Mouse (Mus musculus) lung, postnatal 14 days (tissue): ENCODE results near the gene Lgals7.

Source experiments
- DNase-seq: peaks from one replicate; pipeline ENCODE4 v3.0.0; 2021

The Lgals7 gene

DNA sequence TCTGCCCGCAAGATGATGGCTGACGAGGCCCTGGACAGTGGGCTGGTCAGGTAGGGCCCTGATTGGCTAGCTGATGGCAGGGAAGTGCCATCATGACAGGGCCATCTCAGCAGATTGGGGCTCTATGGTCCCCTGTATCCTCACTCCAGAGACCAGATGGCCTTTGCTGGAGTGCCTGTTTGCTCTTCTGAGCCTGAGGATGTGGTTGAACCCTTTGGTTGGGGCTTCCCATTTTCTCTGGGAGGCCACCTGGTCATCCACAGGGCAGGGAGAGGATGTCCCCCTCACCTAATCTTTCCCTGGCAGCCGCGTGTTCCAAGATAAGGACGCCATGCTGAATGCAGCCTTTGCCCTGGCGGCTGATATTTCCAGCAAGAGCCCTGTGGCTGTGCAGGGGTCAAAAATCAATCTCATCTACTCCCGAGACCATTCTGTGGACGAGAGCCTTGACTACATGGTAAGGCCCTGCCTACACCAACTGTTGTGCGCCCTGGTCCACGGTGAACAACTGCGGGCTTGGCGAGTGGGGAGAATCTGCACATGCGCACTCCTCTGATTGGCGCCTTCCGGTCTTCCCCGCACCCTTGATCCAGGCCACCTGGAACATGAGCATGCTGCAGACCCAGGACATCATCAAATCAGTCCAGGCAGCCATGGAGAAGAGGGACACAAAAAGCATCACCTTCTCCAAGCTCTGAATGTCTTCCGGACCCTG is 32.1 kb upstream of the Lgals7 start:
- DNase-seq, result no peak

DNA sequence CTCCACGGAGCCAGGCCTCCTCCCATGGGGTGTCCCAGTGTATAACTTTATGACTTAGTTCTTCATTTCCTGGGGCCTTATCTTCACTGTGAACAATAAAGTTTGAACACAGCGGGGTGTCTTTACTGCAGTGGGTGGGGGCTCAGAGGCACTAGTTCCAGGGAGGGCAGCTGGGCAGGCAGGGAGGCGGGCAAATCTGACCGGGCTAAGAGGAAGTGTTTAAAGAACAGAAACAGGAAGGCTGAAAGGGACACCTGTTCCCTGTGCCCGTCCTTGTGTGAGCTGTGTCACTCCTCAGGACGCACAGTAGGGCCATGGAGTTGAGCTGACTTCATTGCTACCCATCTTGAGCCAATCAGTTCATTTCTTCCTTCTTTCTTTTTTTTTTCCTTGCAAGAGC is 31.5 kb upstream of the Lgals7 start:
- no peak for DNase-seq

DNA sequence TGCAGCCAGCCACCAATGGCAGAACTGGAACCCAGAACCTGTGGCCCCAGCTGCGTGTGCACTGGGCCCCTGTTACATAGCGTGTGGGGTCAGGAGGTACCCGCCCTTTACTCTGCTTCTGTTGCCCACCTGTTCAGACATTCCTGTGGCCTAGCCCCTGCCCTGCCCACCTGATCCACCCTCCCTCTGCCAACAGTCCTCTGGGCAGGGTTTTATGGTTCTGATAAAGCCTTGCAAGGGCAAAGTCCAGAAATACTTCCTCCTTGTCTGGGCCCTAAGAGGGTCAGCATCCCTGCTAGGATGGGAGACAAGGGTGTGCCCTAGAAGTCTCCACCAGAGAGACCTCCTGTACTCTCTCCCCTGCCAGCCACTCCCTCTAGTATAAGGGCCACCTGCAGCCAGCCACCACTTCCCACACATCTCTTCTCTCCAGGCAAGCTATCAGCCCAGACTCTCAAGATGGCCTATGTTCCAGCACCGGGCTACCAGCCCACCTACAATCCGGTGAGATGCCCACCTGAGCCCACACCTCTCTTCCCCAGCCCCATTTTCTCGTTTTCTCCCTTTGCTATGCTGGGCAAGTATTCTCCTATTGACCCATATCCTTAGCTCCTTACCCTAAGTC is 29.8 kb upstream of the Lgals7 start, which contains the start of gene Lgals4:
Gene Lgals4, plus strand, starts transcription at position 132 of the 625 bp plus-strand sequence.
- no peak for DNase-seq

DNA sequence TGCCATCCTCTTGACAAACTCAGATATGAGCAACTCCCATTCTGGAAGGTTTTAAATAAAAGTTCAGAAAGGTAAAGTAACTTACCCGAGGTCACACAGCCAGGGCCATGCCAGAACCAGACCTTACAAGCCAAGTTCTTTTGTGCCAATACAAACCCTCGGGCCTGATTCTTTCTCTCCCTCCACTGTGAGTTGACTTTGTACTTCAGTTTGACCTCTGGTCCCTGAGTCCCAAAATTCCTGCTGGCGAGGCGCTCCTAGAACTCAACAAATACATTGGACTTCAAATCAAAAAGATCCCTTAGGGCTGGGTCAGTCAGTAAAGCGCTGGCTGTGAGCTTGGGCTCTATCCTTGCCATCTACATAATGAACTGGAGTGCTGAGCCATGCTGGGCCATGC is 26.7 kb upstream of the Lgals7 start:
- no peak for DNase-seq

DNA sequence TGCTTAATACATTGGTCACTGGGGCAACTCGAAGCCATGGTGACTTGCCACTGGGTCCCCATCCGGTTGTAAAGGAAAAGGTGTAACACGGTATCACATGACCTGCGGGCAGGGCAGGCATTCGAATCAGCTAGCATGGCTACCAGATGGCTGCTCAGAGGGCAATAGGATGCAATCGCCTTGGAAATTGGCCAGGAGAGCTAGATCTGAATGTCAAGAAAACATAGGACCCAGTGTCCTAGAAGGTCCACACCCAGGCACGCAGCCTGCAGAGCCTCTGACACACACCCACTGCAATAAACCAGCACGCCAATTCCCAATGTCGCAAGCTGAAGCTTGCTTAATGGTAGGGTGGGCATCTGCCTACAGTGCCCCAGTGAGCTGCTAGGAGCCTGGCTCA is 25.3 kb upstream of the Lgals7 start:
- no peak for DNase-seq

DNA sequence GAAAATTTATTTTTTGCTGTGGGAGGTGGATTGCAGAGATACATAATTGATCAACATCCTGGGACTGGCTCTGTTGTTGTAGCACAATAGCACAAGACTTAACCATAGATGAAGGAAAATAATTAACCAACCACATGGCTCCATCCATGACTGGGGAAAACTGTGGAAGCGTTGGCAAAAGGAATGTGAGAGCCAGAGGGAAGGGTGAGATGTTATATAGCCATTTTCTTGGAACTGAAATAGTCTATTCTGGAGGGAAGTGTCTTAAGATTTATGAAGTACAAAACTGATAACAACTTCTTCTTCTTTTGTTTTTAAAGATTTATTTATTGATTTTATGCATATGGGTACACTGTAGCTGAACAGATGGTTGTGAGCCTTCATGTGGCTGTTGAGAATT is 16.4 kb upstream of the Lgals7 start:
- no peak for DNase-seq

DNA sequence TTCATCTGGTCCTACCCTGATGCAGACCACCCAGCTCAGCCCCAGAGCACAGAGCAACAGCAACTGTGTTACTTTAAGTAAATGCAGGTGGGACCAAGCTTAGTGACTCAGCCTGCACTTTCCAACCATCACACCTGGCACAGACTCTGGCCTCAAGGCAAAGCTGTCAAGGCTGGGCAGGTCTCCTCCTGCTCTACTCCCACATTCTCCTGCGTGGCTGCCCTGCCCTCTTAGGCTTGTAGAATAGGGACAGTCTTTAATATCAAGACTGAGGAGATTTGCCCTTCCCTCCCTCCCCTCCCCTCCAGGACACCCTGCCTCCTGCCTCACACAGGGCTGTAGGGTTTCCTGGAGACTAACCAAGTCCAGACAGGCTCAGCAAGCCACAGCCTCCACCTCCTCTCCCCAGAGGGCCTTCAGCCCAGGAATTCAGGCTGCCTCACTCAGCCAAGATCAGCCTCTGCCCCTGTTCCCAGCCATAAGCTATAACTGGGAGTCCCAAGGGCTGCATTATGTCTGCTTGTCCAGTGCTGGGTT is 13.9 kb upstream of the Lgals7 start:
- DNase-seq, result no peak

DNA sequence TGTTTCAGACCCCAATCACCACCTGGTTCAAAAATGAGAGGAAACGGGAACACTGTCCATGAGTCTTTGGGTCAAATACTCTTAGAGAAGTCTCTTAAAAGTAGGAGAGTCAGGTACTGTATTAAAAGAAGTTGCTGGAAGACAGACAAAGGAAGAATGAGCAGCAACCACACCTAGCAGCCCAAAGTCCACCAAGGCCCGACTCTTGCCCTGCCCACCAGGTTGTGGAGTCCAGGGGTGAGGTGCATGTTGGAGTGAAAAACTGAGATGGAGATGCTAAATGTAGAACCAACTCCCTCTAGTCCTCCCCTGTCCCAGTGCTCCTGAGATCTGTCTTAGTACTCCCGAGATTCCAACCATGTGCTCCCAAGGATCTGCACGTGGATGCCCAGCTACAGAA is 13.0 kb upstream of the Lgals7 start:
- no peak for DNase-seq

DNA sequence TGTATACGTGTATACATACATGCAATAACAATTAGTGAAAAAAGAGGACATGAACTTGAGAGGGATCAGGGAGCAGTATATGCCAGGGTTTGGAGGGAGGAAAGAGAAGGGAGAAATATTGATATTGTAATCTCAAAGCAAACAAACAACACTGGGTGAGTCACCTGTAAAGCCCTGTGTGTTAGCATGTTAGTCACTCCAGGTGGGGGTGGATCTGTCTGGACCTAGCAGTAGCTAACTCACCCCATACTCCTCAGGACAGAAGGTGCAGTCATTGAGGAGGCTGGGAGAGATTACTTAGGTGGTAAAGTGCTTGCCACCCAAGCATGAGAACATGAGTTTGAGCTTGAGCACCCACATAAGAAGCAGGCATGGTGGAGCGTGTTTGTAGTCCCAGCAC is 3.7 kb upstream of the Lgals7 start:
- DNase-seq, result no peak

DNA sequence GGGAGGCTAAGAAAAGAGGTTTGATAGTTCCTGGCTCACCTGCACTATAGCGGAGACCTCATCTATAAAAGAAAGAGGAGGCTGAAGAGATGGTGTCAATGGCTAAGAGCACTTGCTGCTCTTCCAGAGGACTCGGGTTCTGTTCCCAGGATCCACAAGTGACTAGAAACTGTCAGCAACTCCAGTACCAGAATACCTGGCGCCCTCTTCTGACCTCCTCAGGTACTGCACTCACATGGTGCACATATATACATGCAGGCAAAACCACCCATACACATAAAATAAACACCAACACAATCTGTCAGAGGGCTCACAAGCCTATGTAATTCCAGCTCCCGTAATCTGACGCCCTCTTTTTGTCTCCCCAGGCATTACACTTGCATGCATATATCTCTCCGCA is 2.8 kb upstream of the Lgals7 start:
- no peak for DNase-seq

DNA sequence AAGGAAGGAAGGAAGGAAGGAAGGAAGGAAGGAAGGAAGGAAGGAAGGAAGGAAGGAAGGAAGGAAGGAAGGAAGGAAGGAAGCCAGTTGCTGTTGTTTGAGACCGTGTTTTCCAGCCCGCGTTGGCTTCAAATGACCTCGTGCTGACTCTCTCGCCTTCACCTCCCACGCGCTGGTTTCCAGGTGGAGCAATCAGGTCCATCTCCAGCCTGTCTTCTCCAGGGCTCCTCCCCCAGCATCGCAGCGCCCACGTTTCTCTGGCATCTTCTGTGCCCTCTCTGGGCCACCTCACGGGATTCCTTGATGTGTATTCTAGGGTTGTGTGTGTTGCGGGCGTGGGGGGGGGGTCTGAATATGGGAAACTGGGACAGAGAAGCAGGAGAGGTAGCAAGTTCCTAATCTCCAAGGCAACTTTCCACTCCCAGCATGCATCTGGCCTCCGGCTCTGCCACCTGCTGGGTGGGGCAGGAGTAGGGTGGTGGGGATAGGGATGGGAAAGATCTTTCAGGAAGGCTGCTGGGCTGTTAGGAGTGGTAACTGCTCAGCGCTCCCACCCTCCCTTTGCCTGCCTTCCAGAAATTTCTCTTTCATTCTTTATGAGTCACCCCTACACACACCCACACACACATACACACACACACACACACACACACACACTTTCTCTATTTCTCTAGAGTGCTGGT is 695 bp upstream of the Lgals7 start:
- no peak for DNase-seq

DNA sequence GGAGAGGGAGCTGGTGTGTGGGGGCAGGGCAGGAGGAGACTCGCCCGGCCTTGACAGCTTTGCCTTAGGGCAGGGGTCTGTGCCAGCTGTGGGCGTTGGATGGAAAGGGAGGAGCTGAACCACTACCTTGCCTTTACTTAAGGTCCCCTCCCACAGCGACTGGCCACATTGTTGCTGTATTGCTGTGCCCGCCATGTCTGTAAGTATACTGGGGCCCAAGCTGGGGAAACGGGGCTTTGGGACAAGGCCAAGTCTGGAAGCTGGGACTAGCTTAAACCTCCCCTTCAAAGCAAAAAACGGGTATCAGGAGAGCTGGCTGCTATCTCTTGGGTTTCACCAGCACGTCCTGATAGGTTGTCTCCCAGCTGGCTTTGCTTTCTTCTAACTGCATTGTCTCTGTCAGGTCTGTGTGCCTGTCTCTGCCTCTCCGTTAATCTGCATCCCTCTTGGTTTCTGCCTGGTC is 666 bp downstream of the Lgals7 start:
- DNase-seq, result no peak

DNA sequence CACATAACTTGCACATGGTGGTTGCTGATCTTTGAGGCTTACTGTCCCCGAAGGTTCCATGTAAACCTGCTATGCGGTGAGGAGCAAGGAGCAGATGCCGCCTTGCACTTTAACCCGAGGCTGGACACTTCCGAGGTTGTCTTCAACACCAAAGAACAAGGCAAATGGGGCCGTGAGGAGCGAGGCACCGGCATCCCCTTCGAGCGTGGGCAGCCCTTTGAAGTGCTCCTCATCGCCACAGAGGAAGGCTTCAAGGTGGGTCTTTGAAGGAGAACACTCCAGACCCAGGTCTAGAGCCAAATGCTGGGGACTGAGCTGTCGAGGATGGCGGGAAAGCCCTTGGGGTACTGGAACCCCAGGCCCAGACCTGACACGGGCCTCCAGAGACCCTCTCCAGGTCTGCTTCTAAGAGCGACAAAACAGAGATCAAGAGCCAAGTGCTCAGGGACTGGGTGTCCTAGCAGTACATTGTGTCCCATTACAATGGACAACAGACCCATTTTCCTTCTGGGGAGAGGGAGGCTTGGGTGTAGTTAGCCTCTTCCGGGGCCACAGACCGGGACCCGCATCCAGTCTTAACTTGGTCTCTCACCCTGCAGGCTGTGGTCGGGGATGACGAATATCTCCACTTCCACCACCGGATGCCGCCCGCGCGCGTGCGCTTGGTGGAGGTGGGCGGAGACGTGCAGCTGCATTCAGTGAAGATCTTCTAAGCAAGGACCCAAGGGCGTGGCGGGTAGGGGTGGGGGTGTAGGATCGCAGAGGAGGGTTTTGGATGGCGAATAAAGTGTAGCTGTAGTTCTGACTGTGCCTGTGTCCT is 2.0 kb downstream of the Lgals7 start:
- peak; percentile 87 for DNase-seq

DNA sequence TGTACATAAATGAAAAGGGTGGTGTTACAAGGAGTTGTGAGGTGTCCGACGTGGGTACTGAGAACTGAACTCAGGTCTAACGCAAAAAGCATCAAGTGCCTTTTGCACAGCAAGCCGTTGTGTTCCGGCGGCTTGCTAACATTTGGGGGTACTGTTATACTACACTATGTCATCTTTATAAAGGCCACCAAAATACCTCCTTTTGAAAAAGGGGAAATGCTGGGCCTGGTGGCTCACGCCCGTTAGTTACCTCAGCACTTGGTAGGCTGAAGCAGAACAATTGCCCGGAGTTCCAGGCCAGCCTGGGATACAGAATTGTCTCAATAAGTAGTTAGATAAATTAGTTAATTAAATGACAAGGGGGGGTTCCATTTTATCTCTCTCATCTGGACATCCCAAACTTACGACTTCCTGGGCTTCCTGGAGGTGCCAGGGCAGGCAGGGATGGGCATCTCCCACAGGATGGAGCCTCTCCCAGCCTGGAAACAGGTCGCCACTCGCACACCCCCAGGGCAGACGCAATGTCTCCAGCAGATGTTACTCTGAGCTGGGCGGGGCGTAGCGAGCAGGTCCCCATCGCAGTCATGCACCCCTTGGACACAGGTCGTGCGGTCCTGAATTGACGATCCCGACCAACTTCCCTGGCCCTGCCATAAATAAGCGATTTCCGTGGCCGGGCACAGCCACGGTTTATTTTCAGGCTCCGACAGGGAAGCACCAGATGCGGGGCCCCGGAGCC is 3.3 kb downstream of the Lgals7 start:
- DNase-seq, result no peak

DNA sequence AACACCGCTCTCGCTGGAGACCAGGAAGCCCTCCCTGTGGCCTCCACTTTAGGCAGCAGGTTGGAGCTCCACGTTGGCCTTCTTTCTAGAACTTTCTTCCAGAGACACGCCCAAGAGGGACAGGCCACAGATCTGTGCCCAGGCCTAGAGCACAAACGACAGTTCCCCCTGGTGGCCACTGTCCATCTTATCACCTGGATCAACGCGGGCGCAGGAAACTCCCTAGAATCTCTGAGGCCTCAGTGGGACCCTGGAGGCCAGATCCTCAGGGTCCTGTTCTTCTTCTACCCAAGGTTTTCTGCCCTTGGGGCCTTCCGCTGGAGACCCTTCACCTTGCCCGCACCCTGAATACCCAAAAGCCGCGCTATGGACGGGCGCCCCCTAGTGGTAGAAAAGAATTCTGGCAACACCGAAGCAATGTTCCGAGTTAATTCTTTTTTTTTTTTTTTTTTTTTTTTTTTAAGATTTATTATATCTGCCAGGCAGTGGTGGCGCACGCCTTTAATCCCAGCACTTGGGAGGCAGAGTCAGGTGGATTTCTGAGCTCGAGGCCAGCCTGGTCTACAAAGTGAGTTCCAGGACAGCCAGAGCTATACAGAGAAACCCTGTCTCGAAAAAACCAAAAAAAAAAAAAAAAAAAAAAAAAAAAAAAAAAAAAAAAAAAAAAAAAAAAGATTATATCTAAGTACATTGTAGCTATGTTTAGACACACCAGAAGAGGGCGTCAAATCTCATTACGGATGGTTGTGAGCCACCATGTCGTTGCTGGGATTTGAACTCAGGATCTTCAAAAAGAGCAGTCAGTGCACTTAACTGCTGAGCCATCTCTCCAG is 4.1 kb downstream of the Lgals7 start:
- DNase-seq, result peak; percentile 87

DNA sequence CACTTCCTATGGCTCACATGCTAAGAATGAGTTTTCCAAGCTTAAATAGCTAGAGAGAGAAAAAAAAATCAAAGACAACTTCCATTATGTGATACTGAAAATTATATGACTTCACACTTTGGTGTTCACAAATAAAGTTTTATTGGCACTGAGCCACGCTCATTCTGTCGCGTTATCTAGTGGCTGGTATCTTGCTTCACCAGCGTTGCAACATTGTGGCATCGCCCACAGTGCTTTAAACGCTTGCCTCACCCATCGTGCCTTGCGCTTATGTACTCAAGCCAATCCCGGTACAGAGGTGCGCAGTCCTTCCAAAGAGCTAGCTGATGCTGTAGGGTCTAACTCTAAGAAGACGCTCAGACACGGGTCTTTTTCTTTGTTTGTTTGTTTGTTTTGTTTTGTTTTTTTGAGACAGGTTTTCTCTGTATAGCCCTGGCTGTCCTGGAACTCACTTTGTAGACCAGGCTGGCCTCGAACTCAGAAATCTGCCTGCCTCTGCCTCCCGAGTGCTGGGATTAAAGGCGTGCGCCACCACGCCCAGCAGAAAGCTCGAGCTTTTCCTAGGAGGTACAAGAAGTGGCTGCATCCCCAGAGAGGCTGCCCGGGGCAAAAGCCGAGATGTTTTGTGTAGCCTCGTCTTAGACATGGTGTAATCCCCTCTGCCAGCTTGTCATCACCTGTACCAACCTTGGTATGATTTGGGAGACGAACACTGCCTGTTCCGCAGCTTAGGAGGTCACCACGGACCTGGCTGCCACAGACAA is 7.4 kb downstream of the Lgals7 start:
- DNase-seq, result no peak

DNA sequence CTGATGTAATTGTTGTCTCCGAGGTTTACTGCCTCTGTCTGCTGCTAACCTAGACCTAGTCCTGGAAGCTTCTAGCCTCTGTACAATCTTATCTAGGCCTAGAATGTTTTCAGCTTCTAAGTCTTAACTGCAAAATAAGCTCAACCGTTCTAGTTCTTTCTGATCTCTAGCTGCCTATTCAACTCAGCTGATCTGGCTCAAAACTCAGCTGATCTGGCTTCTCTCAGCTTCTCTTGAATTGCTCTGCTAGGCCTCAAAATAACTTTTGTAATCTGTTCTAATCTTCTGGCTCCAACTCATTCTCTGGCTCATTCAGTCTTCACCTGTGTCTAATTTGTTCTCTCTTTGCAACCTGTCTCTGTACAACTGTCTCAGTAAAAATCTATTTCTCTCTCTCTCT is 10.9 kb downstream of the Lgals7 start:
- no peak for DNase-seq

DNA sequence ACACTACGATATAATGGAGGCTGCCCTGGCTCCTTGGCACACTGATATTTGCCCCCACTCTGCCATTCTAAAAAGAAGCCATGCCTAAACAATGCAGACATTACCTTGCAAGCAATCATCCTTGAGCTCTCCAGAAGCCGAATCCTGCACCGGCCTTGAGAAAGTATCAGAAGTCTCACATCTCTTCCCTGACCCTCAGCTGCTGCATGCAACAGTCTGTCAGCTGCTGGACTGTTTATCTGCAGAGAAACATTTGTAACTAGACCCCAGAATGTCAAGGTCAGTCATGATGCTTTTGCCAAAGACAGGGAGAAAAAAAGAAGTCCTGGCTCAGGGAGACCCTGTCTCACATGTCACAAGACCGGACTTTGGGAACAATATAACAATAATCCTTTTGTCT is 12.4 kb downstream of the Lgals7 start:
- DNase-seq, result no peak

DNA sequence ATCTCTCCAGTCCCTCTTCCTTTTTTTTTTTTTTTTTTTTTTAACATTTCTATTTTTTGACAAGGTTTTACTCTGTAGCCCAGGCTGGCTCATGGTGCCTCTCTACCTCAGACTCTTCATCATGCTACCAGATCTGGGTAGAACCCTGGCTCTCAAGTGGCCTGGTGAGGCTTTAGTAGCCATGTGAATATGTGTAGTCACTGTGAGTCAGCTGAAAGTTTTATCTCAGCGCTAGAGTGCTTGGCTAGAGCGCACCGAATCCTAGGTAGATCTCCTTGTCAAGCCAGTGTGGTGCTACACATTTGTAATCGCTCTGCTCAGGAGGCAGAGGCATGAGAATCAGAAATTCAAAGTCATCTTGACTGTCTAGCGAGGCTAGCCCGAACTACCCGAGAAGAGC is 13.5 kb downstream of the Lgals7 start:
- no peak for DNase-seq

DNA sequence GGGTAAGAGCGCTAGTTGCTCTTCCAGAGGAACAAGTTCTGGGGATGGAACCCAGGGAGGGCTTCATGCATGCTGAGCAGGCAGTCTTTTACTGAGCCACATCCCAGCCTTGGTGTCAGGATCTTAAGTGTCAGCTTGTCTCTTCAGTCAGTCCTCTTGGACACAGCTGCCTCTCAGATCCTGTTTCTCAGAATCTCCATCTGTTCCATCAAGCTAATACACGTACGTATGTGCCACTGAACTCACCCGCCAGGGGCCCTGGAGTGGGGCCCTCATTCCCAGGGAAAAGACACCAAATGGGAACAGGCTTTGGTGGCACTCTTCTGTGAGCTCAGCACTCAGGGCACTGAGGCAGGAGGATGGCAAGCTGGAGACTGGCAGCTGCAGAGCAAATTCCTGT is 14.2 kb downstream of the Lgals7 start:
- no peak for DNase-seq

DNA sequence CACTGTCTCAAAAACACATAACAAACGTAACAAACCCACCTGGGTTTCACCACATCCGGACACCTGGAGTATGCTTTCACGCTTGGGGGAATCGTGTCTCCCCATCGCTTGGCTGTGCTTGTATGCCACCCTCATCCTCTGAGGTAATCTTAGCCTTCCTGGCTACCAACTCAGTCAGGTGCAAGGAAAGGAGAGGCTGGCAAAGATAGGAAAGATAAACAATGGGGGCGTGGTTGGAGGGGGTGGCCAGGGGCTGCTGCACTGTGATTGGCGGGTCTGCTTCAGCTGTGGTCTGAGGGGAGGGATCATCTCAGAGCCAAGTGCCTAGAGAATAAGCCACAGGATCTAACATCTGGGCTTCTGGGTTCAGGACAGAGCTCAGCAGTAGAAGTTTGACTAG is 16.0 kb downstream of the Lgals7 start:
- DNase-seq, result no peak
